Mouse (Mus musculus) myocyte (in vitro differentiated cells): ENCODE measurements around the gene Ccdc171.

Experiments
- MYOG ChIP-seq, 3 experiments: IDR thresholded peaks; one replicate each; pipeline ENCODE4 v1.6.1; 2011; ENCODE audit warnings: control low read depth in 2 of 3, low read depth in 2 of 3, mild to moderate bottlenecking in 2 of 3; ENCODE audit not compliant: insufficient read length in 2 of 3, control insufficient read depth in 1 of 3, insufficient read depth in 1 of 3
- POLR2A ChIP-seq: IDR thresholded peaks from one replicate; pipeline ENCODE4 v1.6.1; 2011; ENCODE audit warnings: low read depth, mild to moderate bottlenecking, control low read depth, moderate library complexity; ENCODE audit not compliant: insufficient read length
- TCF12 ChIP-seq: IDR thresholded peaks from one replicate; pipeline ENCODE4 v1.6.1; 2011; ENCODE audit warnings: mild to moderate bottlenecking, control low read depth; ENCODE audit not compliant: poor library complexity, insufficient read depth, severe bottlenecking

GRCm38 (mm10) chr4:83829718-83830459, 304.5 kb downstream of the Ccdc171 start:
- no peak for TF ChIP-seq TCF12
- no peak for TF ChIP-seq POLR2A
- no peak for TF ChIP-seq MYOG (IDR thresholded peaks at IDR 0.05; ENCODE audit: control insufficient read depth in 1 of 3, insufficient read depth in 1 of 3, insufficient read length in 2 of 3, low read depth in 2 of 3)
